Mouse (Mus musculus) kidney, adult 2 months (tissue): ENCODE results near the gene Lrig2.

Experiments used
- CTCF ChIP-seq: fragments of 200-500 bp; conservative IDR thresholded peaks from 2 replicates; pipeline ENCODE4 v1.5.1; 2011; ENCODE audit warnings: low read depth, mild to moderate bottlenecking, control low read depth, low read length, moderate library complexity, mixed read lengths; ENCODE audit not compliant: insufficient read depth, insufficient read length
- POLR2A ChIP-seq: fragments of 200-500 bp; IDR thresholded peaks from one replicate; pipeline ENCODE4 v1.6.1; 2011; ENCODE audit warnings: low read depth, low read length, control low read depth

GRCm38 (mm10) chr3:104511538-104512423 lies at the start of gene Lrig2:
- TF ChIP-seq CTCF (peak; percentile 89), POLR2A (peak; percentile 59)
